Mouse (Mus musculus): ENCODE data around the gene Gm12886. TPM values are rescaled to one million over a fixed set of nuclear protein-coding genes. Genes with fewer than 3 reads are reported as not detected.

The Gm12886 gene
- total RNA-seq (2022) = not detected

DNA sequence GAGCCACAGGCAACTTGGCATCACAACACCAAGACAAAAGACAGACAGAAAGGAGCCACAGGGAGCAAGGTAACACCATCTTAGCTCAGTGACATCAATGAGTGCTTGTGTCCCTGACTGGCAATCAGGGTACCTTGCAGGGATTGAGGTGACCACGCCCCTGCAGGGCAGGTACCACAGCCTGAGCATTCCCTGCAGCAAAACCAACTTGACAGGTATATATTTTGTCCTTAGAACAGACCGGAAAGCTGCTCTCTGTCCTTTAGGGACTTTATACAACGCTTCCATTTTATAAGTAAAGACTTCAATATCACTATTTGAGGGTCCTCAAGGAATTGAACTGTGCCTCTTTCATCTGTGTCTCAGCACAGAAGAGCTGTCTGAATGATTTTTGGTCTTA is at the start of gene Gm12886:
TSS of gene Gm12886 (minus strand) at position 101 of the 400 bp plus-strand sequence.
- DNase-seq = no peak

Other genes starting within 250 kb of the Gm12886 start
- 10 to 100 TPM; 13.5 to 21.6 (median 17.0) TPM for gene Rlf, start 208.0 kb downstream of the Gm12886 start, total RNA-seq (2022)
- not detected for gene Gm12888, start 98.2 kb downstream of the Gm12886 start, total RNA-seq (2022)
- not detected for gene Gm12887, start 199.0 kb upstream of the Gm12886 start, total RNA-seq (2022)